Mouse (Mus musculus): Measurements from ENCODE around the gene Pnpla2. TPM values are rescaled to one million over a fixed set of nuclear protein-coding genes. Genes with fewer than 3 reads are reported as not detected.

Gene Pnpla2
- polyA plus RNA-seq, 1 experiment from 2014 or later: 20.4 TPM

- Histone ChIP-seq H3K27me3 (replicated peaks; ENCODE audit: control insufficient read depth, insufficient read depth, low read length) (peaks cover 14% of the 10 kb centered on the region), H3K36me3 (ENCODE audit: control insufficient read depth, insufficient read depth, low read length) (0 out of 2 replicates have a peak, but pooled peaks cover 3% of the 10 kb centered on the region), H3K9ac (ENCODE audit: low read depth, low read length) (no peak overlapping the region), H3K9me3 (ENCODE audit: control insufficient read depth, low read length) (no peaks in the 10 kb centered on the region), H3K4me1 (ENCODE audit: control insufficient read depth, insufficient read depth, low read length) (peaks cover 7% of the 10 kb centered on the region; the same call in 1 of the 2 replicates), H3K4me2 (ENCODE audit: low read depth, low read length) (no peak overlapping the region), H3K27ac (replicated peaks; ENCODE audit: low read depth, low read length) (no peak overlapping the region), H3K4me3 (ENCODE audit: low read depth, low read length) (no peak overlapping the region)
- WGBS: 87% methylated on average over 2 of the region's 2 CpGs
- ATAC-seq (ENCODE audit: low read depth): no peak
- DNase-seq (ENCODE audit: low spot score): no peak
These were observed 30.6 kb downstream of the Pnpla2 start for GRCm38 (mm10) chr7:141485606-141486005.

DNA sequence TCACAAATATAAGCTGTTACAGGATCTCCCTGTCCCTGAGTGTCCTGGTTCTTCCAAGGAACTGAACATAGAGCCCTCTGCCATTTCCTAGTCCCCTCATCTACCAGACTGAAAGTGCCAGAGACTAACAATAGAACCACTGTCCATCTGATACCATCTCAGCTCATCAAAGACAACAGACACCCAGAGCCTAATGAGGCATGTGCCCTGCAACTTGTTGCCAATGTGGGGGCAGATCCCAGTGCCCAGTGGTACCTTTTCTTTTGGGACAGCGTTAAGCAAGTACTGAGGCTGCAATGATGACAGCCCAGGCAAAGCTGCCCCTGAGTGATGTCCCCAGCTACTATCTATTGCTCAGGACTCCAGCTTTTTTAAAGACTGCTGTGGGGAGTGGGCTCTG lies 31.2 kb downstream of the Pnpla2 start:
- H3K9ac ChIP-seq (ENCODE audit: low read depth, low read length): no peak overlapping the region
- ATAC-seq (ENCODE audit: low read depth) (no peak), DNase-seq (ENCODE audit: low spot score) (no peak)
- peaks cover 7% of the 10 kb centered on the region; the same call in 1 of the 2 replicates for H3K4me1 ChIP-seq (ENCODE audit: control insufficient read depth, insufficient read depth, low read length)
- no peak overlapping the region for H3K27ac ChIP-seq (replicated peaks; ENCODE audit: low read depth, low read length)
- H3K4me3 ChIP-seq (ENCODE audit: low read depth, low read length): no peak overlapping the region
- no peaks in the 10 kb centered on the region for H3K9me3 ChIP-seq (ENCODE audit: control insufficient read depth, low read length)
- WGBS: 100% methylated on average over 1 of the region's 1 CpGs
- peaks cover 14% of the 10 kb centered on the region for H3K27me3 ChIP-seq (replicated peaks; ENCODE audit: control insufficient read depth, insufficient read depth, low read length)
- H3K4me2 ChIP-seq (ENCODE audit: low read depth, low read length): no peak overlapping the region
- 0 out of 2 replicates have a peak, but pooled peaks cover 6% of the 10 kb centered on the region for H3K36me3 ChIP-seq (ENCODE audit: control insufficient read depth, insufficient read depth, low read length)

DNA sequence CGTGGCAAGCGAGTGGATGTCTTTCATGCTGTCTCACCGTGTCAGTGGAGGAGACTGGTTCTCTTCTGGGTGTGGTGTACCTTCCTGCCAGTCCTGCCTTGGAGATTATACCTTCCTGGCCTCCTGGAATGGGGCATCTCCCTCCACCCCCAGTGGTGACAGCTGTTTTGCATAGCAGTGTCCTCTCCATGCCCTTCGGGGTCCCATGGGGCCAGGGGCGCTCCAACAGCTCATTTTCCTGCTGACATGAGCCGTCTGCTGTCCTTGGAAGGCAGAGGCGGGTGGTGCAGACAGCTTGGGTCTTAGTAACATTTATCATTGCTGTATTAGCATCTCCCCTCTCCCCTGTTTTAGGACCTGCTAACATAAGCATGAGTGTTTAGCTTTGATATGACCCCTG lies 32.1 kb downstream of the Pnpla2 start:
- no peak overlapping the region for H3K4me2 ChIP-seq (ENCODE audit: low read depth, low read length)
- peaks cover 7% of the 10 kb centered on the region; the same call in 1 of the 2 replicates for H3K4me1 ChIP-seq (ENCODE audit: control insufficient read depth, insufficient read depth, low read length)
- H3K4me3 ChIP-seq (ENCODE audit: low read depth, low read length): no peak overlapping the region
- H3K9ac ChIP-seq (ENCODE audit: low read depth, low read length): no peak overlapping the region
- H3K36me3 ChIP-seq (ENCODE audit: control insufficient read depth, insufficient read depth, low read length): peaks cover 14% of the 10 kb centered on the region; the same call in 1 of the 2 replicates
- no peak for DNase-seq (ENCODE audit: low spot score)
- peaks cover 8% of the 10 kb centered on the region for H3K27me3 ChIP-seq (replicated peaks; ENCODE audit: control insufficient read depth, insufficient read depth, low read length)
- no peak for ATAC-seq (ENCODE audit: low read depth)
- 78% methylated on average over 7 of the region's 7 CpGs for WGBS
- H3K27ac ChIP-seq (replicated peaks; ENCODE audit: low read depth, low read length): no peak overlapping the region
- no peaks in the 10 kb centered on the region for H3K9me3 ChIP-seq (ENCODE audit: control insufficient read depth, low read length)

- Histone ChIP-seq H3K27ac (replicated peaks; ENCODE audit: low read depth, low read length) (no peak overlapping the region), H3K4me2 (ENCODE audit: low read depth, low read length) (no peak overlapping the region), H3K4me3 (ENCODE audit: low read depth, low read length) (no peak overlapping the region), H3K27me3 (replicated peaks; ENCODE audit: control insufficient read depth, insufficient read depth, low read length) (no peaks in the 10 kb centered on the region), H3K9ac (ENCODE audit: low read depth, low read length) (no peak overlapping the region), H3K36me3 (ENCODE audit: control insufficient read depth, insufficient read depth, low read length) (peaks cover 36% of the 10 kb centered on the region; the same call in 1 of the 2 replicates), H3K4me1 (ENCODE audit: control insufficient read depth, insufficient read depth, low read length) (no peaks in the 10 kb centered on the region), H3K9me3 (ENCODE audit: control insufficient read depth, low read length) (no peaks in the 10 kb centered on the region)
- ATAC-seq (ENCODE audit: low read depth) (no peak), DNase-seq (ENCODE audit: low spot score) (no peak)
- 81% methylated on average over 2 of the region's 2 CpGs for WGBS
These were observed 36.2 kb downstream of the Pnpla2 start for GRCm38 (mm10) chr7:141491151-141491550.

- peaks cover 39% of the 10 kb centered on the region; the same call in 1 of the 2 replicates for H3K36me3 ChIP-seq (ENCODE audit: control insufficient read depth, insufficient read depth, low read length)
- no peak overlapping the region for H3K4me3 ChIP-seq (ENCODE audit: low read depth, low read length)
- H3K27ac ChIP-seq (replicated peaks; ENCODE audit: low read depth, low read length): no peak overlapping the region
- H3K9ac ChIP-seq (ENCODE audit: low read depth, low read length): no peak overlapping the region
- DNase-seq (ENCODE audit: low spot score): no peak
- no peak for ATAC-seq (ENCODE audit: low read depth)
- H3K27me3 ChIP-seq (replicated peaks; ENCODE audit: control insufficient read depth, insufficient read depth, low read length): no peaks in the 10 kb centered on the region
- no peak overlapping the region for H3K4me2 ChIP-seq (ENCODE audit: low read depth, low read length)
- no peaks in the 10 kb centered on the region for H3K4me1 ChIP-seq (ENCODE audit: control insufficient read depth, insufficient read depth, low read length)
- WGBS: 85% methylated on average over 5 of the region's 5 CpGs
- H3K9me3 ChIP-seq (ENCODE audit: control insufficient read depth, low read length): no peaks in the 10 kb centered on the region
These were observed 37.7 kb downstream of the Pnpla2 start for GRCm38 (mm10) chr7:141492738-141493137.

DNA sequence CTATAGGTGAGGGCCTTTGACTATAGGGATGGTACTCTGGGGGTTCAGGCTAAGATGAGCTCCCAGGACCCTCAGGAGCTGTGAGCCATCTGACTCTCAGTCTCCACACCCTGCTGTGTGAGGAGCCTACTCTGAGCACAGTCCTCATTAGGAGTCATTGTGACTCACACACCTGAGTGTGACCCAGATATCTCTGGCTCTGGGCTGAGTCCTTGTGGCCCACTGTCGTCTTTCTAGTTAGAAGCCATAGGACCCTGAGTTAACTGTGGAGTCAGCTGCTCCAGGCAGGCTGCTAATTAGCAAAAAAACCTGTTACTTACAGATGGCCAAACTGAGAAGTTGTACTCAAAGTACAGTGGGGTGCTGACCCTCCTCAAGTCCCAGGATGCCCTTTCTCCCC lies 38.7 kb downstream of the Pnpla2 start:
- WGBS: 71% methylated on average over 1 of the region's 1 CpGs
- DNase-seq (ENCODE audit: low spot score): no peak

GRCm38 (mm10) chr7:141495379-141495778 lies 40.4 kb downstream of the Pnpla2 start:
- H3K9me3 ChIP-seq (ENCODE audit: control insufficient read depth, low read length): no peaks in the 10 kb centered on the region
- H3K9ac ChIP-seq (ENCODE audit: low read depth, low read length): no peak overlapping the region
- no peak overlapping the region for H3K4me3 ChIP-seq (ENCODE audit: low read depth, low read length)
- peaks cover 44% of the 10 kb centered on the region; the same call in 1 of the 2 replicates for H3K36me3 ChIP-seq (ENCODE audit: control insufficient read depth, insufficient read depth, low read length)
- H3K4me2 ChIP-seq (ENCODE audit: low read depth, low read length): no peak overlapping the region
- no peaks in the 10 kb centered on the region for H3K27me3 ChIP-seq (replicated peaks; ENCODE audit: control insufficient read depth, insufficient read depth, low read length)
- 96% methylated on average over 2 of the region's 2 CpGs for WGBS
- H3K4me1 ChIP-seq (ENCODE audit: control insufficient read depth, insufficient read depth, low read length): no peaks in the 10 kb centered on the region
- ATAC-seq (ENCODE audit: low read depth) (no peak), DNase-seq (ENCODE audit: low spot score) (no peak)
- no peak overlapping the region for H3K27ac ChIP-seq (replicated peaks; ENCODE audit: low read depth, low read length)

More for the DNA sequence above, 38.7 kb downstream of the Pnpla2 start:
- Histone ChIP-seq H3K9me3 (ENCODE audit: control insufficient read depth, low read length) (no peaks in the 10 kb centered on the region), H3K4me2 (ENCODE audit: low read depth, low read length) (no peak overlapping the region), H3K27ac (replicated peaks; ENCODE audit: low read depth, low read length) (no peak overlapping the region), H3K36me3 (ENCODE audit: control insufficient read depth, insufficient read depth, low read length) (peaks cover 40% of the 10 kb centered on the region; the same call in 1 of the 2 replicates), H3K4me1 (ENCODE audit: control insufficient read depth, insufficient read depth, low read length) (no peaks in the 10 kb centered on the region), H3K9ac (ENCODE audit: low read depth, low read length) (no peak overlapping the region), H3K4me3 (ENCODE audit: low read depth, low read length) (no peak overlapping the region), H3K27me3 (replicated peaks; ENCODE audit: control insufficient read depth, insufficient read depth, low read length) (no peaks in the 10 kb centered on the region)
- ATAC-seq (ENCODE audit: low read depth): no peak

- Histone ChIP-seq H3K27me3 (replicated peaks; ENCODE audit: control insufficient read depth, insufficient read depth, low read length) (no peaks in the 10 kb centered on the region), H3K27ac (replicated peaks; ENCODE audit: low read depth, low read length) (no peak overlapping the region), H3K9ac (ENCODE audit: low read depth, low read length) (no peak overlapping the region), H3K4me1 (ENCODE audit: control insufficient read depth, insufficient read depth, low read length) (no peaks in the 10 kb centered on the region), H3K4me2 (ENCODE audit: low read depth, low read length) (no peak overlapping the region), H3K36me3 (ENCODE audit: control insufficient read depth, insufficient read depth, low read length) (peaks cover 38% of the 10 kb centered on the region; the same call in 1 of the 2 replicates), H3K4me3 (ENCODE audit: low read depth, low read length) (no peak overlapping the region), H3K9me3 (ENCODE audit: control insufficient read depth, low read length) (no peaks in the 10 kb centered on the region)
- WGBS: 88% methylated on average over 4 of the region's 4 CpGs
- DNase-seq (ENCODE audit: low spot score): no peak
- no peak for ATAC-seq (ENCODE audit: low read depth)
These were observed 40.9 kb downstream of the Pnpla2 start for GRCm38 (mm10) chr7:141495940-141496339.

- WGBS: 88% methylated on average over 3 of the region's 3 CpGs
- no peak for ATAC-seq (ENCODE audit: low read depth)
- no peaks in the 10 kb centered on the region for H3K9me3 ChIP-seq (ENCODE audit: control insufficient read depth, low read length)
- H3K4me2 ChIP-seq (ENCODE audit: low read depth, low read length): no peak overlapping the region
- no peak overlapping the region for H3K4me3 ChIP-seq (ENCODE audit: low read depth, low read length)
- peaks cover 25% of the 10 kb centered on the region; the same call in 1 of the 2 replicates for H3K36me3 ChIP-seq (ENCODE audit: control insufficient read depth, insufficient read depth, low read length)
- H3K9ac ChIP-seq (ENCODE audit: low read depth, low read length): no peak overlapping the region
- no peak overlapping the region for H3K27ac ChIP-seq (replicated peaks; ENCODE audit: low read depth, low read length)
- H3K4me1 ChIP-seq (ENCODE audit: control insufficient read depth, insufficient read depth, low read length): no peaks in the 10 kb centered on the region
- H3K27me3 ChIP-seq (replicated peaks; ENCODE audit: control insufficient read depth, insufficient read depth, low read length): no peaks in the 10 kb centered on the region
- no peak for DNase-seq (ENCODE audit: low spot score)
These were observed 42.6 kb downstream of the Pnpla2 start for GRCm38 (mm10) chr7:141497600-141497999.
